Mouse (Mus musculus): ENCODE data around the gene Trpm2.

GRCm38 (mm10) chr10:77912605-77913004 is 57.8 kb downstream of the Trpm2 start:
- no peak for TF ChIP-seq POLR2A (IDR thresholded peaks at IDR 0.05; ENCODE audit: control insufficient read depth, extremely low read depth, insufficient read depth, low read length, poor library complexity)
- no peak for TF ChIP-seq CTCF (IDR thresholded peaks at IDR 0.05; ENCODE audit: borderline replicate concordance, control insufficient read depth, extremely low read depth, insufficient read depth, low read length, poor library complexity)

All from thymus, adult 2 months (tissue).